Mouse (Mus musculus) ES-E14 (cell line): ENCODE measurements around the gene Knop1. TPM values are rescaled to one million over a fixed set of nuclear protein-coding genes. Genes with fewer than 3 reads are reported as not detected.

Source experiments
- DNase-seq: peaks from one replicate; pipeline ENCODE4 v3.0.0-alpha.2; 2013; ENCODE audit warnings: low read depth, low spot score
- H3K27ac ChIP-seq: 2 replicates; pipeline ENCODE4 v1.5.1; 2012; ENCODE audit warnings: low read depth, mild to moderate bottlenecking, low read length, moderate library complexity, mixed read lengths; ENCODE audit not compliant: poor library complexity, insufficient read depth, severe bottlenecking
- H3K36me3 ChIP-seq: 2 replicates; pipeline ENCODE4 v1.6.1; 2012; ENCODE audit warnings: mild to moderate bottlenecking, low read length, moderate library complexity, mixed read lengths; ENCODE audit not compliant: control insufficient read depth, poor library complexity, insufficient read depth, severe bottlenecking
- H3K4me1 ChIP-seq, 2 experiments: fragments of 150-350 bp in 1 of 2; sonication (generic) in 1 of 2; 2 replicates each; pipeline ENCODE4 v1.6.1; 2012; ENCODE audit warnings: low read length in 2 of 2, mild to moderate bottlenecking in 1 of 2, mixed read lengths in 1 of 2; ENCODE audit not compliant: control insufficient read depth in 2 of 2, insufficient read depth in 2 of 2, poor library complexity in 1 of 2
- H3K4me3 ChIP-seq, 2 experiments: fragments of 150-350 bp in 1 of 2; sonication (generic) in 1 of 2; 2 replicates each; pipeline ENCODE4 v1.5.1; 2012; ENCODE audit warnings: low read length in 2 of 2, low read depth in 1 of 2, mild to moderate bottlenecking in 1 of 2, mixed read lengths in 1 of 2; ENCODE audit not compliant: insufficient read depth in 1 of 2, poor library complexity in 1 of 2, severe bottlenecking in 1 of 2
- H3K9ac ChIP-seq: 2 replicates; pipeline ENCODE4 v1.6.1; 2012; ENCODE audit warnings: low read depth, mild to moderate bottlenecking, low read length, mixed read lengths; ENCODE audit not compliant: poor library complexity, insufficient read depth, severe bottlenecking
- H3K9me3 ChIP-seq: fragments of 150-350 bp; sonication (generic); 2 replicates; pipeline ENCODE4 v1.6.1; 2012; ENCODE audit warnings: low read depth, mild to moderate bottlenecking, low read length; ENCODE audit not compliant: control insufficient read depth, insufficient read depth
- CHD2 ChIP-seq: IDR thresholded peaks from 2 replicates; pipeline ENCODE4 v1.6.1; 2014; ENCODE audit warnings: mild to moderate bottlenecking, low read depth, low read length, inconsistent platforms
- HCFC1 ChIP-seq: IDR thresholded peaks from 2 replicates; pipeline ENCODE4 v1.6.1; 2012; ENCODE audit warnings: low read length, inconsistent platforms, borderline replicate concordance; ENCODE audit not compliant: insufficient read depth
- MAFK ChIP-seq: IDR thresholded peaks from 2 replicates; pipeline ENCODE4 v1.6.1; 2014; ENCODE audit warnings: mild to moderate bottlenecking, low read depth, low read length, inconsistent platforms; ENCODE audit not compliant: insufficient read depth
- ZC3H11A ChIP-seq: IDR thresholded peaks from 2 replicates; pipeline ENCODE4 v1.6.1; 2012; ENCODE audit warnings: low read depth, mild to moderate bottlenecking, inconsistent platforms, low read length, borderline replicate concordance
- ZNF384 ChIP-seq: IDR thresholded peaks from 2 replicates; pipeline ENCODE4 v1.6.1; 2012; ENCODE audit warnings: low read depth, low read length, inconsistent platforms
- in situ Hi-C, 2 experiments: fragments of 600-800 bp; cut with MboI; formaldehyde crosslinking; loops; one replicate each; pipeline ENCODE4 v1.15.1; 2025; ENCODE audit warnings: low sequenced_read_pairs in 2 of 2, inconsistent platforms in 1 of 2; ENCODE audit not compliant: unreplicated experiment in 2 of 2
- total RNA-seq: library from RNA; depleted of rRNA; stranded (reverse); fragments of 300-350 nt; gene quantifications from 2 replicates; pipeline ENCODE4 v1.2.3, GENCODE M21; 2012

Knop1 gene
- total RNA-seq, 1 experiment = 56.8 TPM

DNA sequence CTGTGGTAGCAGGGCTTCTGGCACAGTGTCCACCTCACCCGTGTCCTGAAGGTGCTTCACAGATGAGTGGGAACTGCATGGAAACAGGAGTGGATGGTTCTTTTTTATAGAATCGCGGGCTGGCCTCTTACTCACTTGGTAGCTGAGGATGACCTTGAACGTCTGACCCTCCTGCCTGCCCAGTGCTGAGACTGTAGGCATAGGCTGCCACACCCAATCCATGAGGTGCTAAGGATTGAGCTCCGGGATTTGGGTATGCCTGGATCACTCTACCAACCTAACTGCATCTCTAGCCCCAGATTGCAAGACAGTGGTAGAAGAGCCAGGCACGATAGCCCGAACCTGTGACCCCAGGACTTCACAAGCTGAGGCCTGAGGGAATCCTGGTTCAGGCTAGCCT lies 38.3 kb downstream of the Knop1 start:
- H3K27ac ChIP-seq = 0 out of 2 replicates have a peak overlapping the region, but pooled peaks have one; percentile 1
- no peak for DNase-seq
- no peak overlapping the region for H3K4me3 ChIP-seq
- no peaks in the 10 kb centered on the region; the same call in 1 of the 2 replicates for H3K36me3 ChIP-seq
- H3K4me1 ChIP-seq = peaks cover 12 to 16% of the 10 kb centered on the region in 2 experiments; a peak in 3 of 4 replicates
- TF ChIP-seq CHD2 = no peak
- no peak for TF ChIP-seq ZC3H11A
- no peak for TF ChIP-seq MAFK
- no peak for TF ChIP-seq HCFC1
- no peak for TF ChIP-seq ZNF384
- H3K9ac ChIP-seq = no peak overlapping the region
- no peaks in the 10 kb centered on the region for H3K9me3 ChIP-seq
- in situ Hi-C loops = no loop called here

DNA sequence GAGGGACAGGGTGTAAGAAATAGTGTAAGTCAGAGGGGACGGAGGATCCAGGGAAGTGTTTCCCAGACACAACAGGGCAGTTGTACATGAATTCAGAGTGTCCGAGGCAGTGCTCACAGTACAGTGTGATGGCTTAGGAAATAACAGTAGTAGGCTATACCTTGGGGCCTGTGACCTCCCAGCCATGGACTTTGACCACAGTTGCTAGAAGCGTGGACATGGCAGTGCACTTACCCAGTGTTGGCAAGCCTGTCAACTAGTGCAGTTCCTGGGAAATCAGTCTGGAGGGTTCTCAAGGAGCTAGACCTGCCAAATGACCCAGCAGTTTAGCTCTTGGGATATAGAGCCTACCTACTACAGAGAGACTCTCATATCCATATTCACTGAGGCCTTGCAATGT lies 39.8 kb downstream of the Knop1 start:
- H3K9me3 ChIP-seq = no peaks in the 10 kb centered on the region

DNA sequence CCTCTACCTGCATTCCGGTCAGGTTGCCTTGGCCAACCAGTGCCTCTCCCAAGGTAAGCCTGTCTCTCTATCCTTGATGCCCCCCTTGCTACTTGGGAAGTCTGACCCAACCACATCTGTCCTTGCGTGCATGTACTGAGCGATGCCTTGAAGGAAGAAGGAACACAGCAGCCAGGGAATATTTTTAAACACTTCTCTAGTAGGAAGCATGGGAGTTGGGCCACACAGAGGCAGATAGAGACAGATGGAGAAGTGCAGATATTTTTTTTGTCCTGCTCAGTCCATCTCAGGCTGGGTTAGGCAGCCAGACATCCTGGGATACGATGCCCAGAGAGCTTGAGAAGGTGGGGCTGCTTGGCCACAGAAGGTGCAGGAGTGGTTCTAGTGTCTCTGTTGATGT lies 42.5 kb downstream of the Knop1 start:
- Histone ChIP-seq H3K9me3 (no peaks in the 10 kb centered on the region), H3K27ac (no peak overlapping the region), H3K36me3 (no peaks in the 10 kb centered on the region; the same call in 1 of the 2 replicates), H3K4me1 (peaks cover 10 to 12% of the 10 kb centered on the region in 2 experiments; a peak in 3 of 4 replicates), H3K4me3 (no peak overlapping the region), H3K9ac (no peak overlapping the region)
- in situ Hi-C loops = no loop called here
- no peak for DNase-seq
- no peak for TF ChIP-seq ZC3H11A
- no peak for TF ChIP-seq CHD2
- TF ChIP-seq ZNF384 = no peak
- TF ChIP-seq MAFK = no peak

More for the DNA sequence above, 39.8 kb downstream of the Knop1 start:
- H3K9ac ChIP-seq = no peak overlapping the region
- no peak for DNase-seq
- TF ChIP-seq CHD2 (no peak), ZC3H11A (no peak), HCFC1 (no peak), ZNF384 (no peak)
- no peak overlapping the region for H3K27ac ChIP-seq
- no peaks in the 10 kb centered on the region; the same call in 1 of the 2 replicates for H3K36me3 ChIP-seq
- peaks cover 10 to 13% of the 10 kb centered on the region in 2 experiments; a peak in 3 of 4 replicates for H3K4me1 ChIP-seq
- in situ Hi-C loops = no loop called here
- no peak overlapping the region for H3K4me3 ChIP-seq

DNA sequence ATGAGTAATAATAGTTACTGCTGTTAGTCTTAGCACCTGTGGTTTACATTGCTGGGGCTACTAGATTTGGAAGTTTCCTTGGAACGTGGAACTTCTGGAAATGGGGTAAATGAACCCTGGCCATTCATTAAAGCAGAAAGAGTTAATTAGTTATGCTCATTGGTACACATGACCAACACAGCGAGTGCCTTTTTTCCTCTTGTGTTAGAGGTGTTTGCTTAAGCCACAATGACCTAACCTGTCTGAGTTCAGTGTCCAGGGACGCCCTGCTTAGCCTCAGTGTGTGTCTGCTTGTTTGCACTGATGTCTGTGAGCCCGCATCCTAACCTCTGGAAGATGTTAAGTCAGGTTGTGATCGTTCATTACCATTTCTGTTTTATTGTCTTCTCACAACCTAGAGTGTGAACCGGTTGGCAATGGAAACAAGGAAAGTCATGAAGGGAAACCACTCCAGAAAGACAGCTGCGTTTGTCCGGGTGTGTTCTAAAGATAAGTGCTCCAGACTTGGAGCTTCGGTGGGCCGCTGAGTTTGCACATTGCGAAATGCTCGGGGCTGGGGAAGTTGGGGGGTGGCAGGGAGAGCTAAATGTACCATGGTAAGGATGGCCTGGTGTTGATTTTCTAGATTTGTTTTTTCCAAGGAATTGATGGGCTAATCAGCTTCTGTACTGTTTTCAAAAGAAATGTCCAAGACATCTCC lies 44.5 kb downstream of the Knop1 start:
- no peak for DNase-seq
- in situ Hi-C loops = no loop called here
- no peaks in the 10 kb centered on the region for H3K4me1 ChIP-seq
- no peaks in the 10 kb centered on the region for H3K9me3 ChIP-seq
- no peak for TF ChIP-seq MAFK
- no peak for TF ChIP-seq ZC3H11A
- TF ChIP-seq HCFC1 = no peak
- TF ChIP-seq CHD2 = no peak
- no peak for TF ChIP-seq ZNF384
- H3K36me3 ChIP-seq = no peaks in the 10 kb centered on the region; the same call in 1 of the 2 replicates
- H3K4me3 ChIP-seq = no peak overlapping the region
- H3K27ac ChIP-seq = no peak overlapping the region
- no peak overlapping the region for H3K9ac ChIP-seq
